Mouse (Mus musculus): Measurements from ENCODE around the gene Ncoa7. TPM values are rescaled to one million over a fixed set of nuclear protein-coding genes. Genes with fewer than 3 reads are reported as not detected.

The Ncoa7 gene
- polyA plus RNA-seq, 1 experiment from 2014 or later = 14.4 TPM

DNA sequence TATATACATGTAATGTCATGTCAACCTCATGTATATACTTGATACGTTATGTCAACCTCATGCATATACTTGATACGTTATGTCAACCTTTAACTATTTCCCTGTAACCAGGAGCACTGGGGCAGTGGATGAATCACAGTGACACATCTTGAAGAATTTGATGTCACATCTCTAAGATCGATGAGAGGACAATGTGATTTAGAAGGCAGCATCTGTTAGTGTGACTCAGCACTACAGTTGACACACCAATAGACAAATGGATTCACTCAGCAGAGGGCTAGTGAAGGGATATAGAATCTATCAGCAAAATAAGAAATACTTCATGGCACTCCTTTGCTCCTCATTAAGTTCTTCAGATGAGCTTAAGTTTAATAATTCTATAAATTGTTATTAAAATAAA, 116.3 kb downstream of the Ncoa7 start:
- Histone ChIP-seq H3K36me3 (ENCODE audit: control insufficient read depth, insufficient read depth, low read length) (peaks cover 2% of the 10 kb centered on the region; the same call in 1 of the 2 replicates), H3K27ac (ENCODE audit: low read length) (no peak overlapping the region), H3K9me3 (ENCODE audit: control insufficient read depth, low read depth, low read length) (no peaks in the 10 kb centered on the region), H3K4me1 (ENCODE audit: control insufficient read depth, insufficient read depth, low read length) (no peaks in the 10 kb centered on the region), H3K9ac (replicated peaks; ENCODE audit: low read depth, low read length) (no peak overlapping the region), H3K4me3 (ENCODE audit: low read depth, low read length) (no peak overlapping the region), H3K4me2 (replicated peaks; ENCODE audit: low read depth, low read length) (no peak overlapping the region), H3K27me3 (ENCODE audit: control insufficient read depth, insufficient read depth, low read length) (no peaks in the 10 kb centered on the region)
- no peak for ATAC-seq (ENCODE audit: insufficient number of reproducible peaks, insufficient read depth, low FRiP score, low read depth)
- 94% methylated on average over 3 of the region's 3 CpGs for whole genome bisulfite sequencing

GRCm38 (mm10) chr10:30683449-30683848, 119.7 kb downstream of the Ncoa7 start:
- H3K36me3 ChIP-seq (ENCODE audit: control insufficient read depth, insufficient read depth, low read length) = no peaks in the 10 kb centered on the region
- H3K27me3 ChIP-seq (ENCODE audit: control insufficient read depth, insufficient read depth, low read length) = no peaks in the 10 kb centered on the region
- no peak for ATAC-seq (ENCODE audit: insufficient number of reproducible peaks, insufficient read depth, low FRiP score, low read depth)
- H3K4me1 ChIP-seq (ENCODE audit: control insufficient read depth, insufficient read depth, low read length) = no peaks in the 10 kb centered on the region
- H3K9ac ChIP-seq (replicated peaks; ENCODE audit: low read depth, low read length) = no peak overlapping the region
- WGBS = 80% methylated on average over 4 of the region's 4 CpGs
- H3K4me3 ChIP-seq (ENCODE audit: low read depth, low read length) = no peak overlapping the region
- H3K9me3 ChIP-seq (ENCODE audit: control insufficient read depth, low read depth, low read length) = no peaks in the 10 kb centered on the region
- no peak overlapping the region for H3K27ac ChIP-seq (ENCODE audit: low read length)
- H3K4me2 ChIP-seq (replicated peaks; ENCODE audit: low read depth, low read length) = no peak overlapping the region

DNA sequence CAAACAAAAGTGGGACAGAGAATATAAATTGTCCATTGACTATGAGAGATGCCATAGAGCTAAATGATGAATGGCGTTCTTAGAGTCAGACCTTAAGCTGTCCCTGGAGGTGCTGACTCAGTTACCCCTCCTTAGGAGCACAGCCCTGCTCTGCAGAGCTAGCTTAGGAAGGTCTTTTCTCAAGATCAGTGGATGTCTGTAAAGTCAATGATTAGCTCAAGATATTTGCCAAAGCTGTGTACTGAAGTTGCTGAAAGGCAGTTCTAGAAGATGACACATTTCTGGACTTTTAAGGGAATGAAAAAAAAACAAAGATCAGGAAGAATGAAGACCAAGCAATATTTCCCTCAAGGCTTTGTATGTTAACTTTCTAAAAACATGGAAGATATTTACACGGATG, 123.4 kb downstream of the Ncoa7 start:
- WGBS = 90% methylated on average over 2 of the region's 2 CpGs

GRCm38 (mm10) chr10:30678051-30678450, 125.1 kb downstream of the Ncoa7 start:
- Histone ChIP-seq H3K9ac (replicated peaks; ENCODE audit: low read depth, low read length) (no peak overlapping the region), H3K36me3 (ENCODE audit: control insufficient read depth, insufficient read depth, low read length) (no peaks in the 10 kb centered on the region), H3K9me3 (ENCODE audit: control insufficient read depth, low read depth, low read length) (no peaks in the 10 kb centered on the region), H3K4me2 (replicated peaks; ENCODE audit: low read depth, low read length) (no peak overlapping the region), H3K4me1 (ENCODE audit: control insufficient read depth, insufficient read depth, low read length) (no peaks in the 10 kb centered on the region), H3K27me3 (ENCODE audit: control insufficient read depth, insufficient read depth, low read length) (no peaks in the 10 kb centered on the region), H3K4me3 (ENCODE audit: low read depth, low read length) (no peak overlapping the region), H3K27ac (ENCODE audit: low read length) (no peak overlapping the region)
- WGBS = 60% methylated on average over 2 of the region's 2 CpGs
- no peak for ATAC-seq (ENCODE audit: insufficient number of reproducible peaks, insufficient read depth, low FRiP score, low read depth)

More for the DNA sequence above, 123.4 kb downstream of the Ncoa7 start:
- Histone ChIP-seq H3K36me3 (ENCODE audit: control insufficient read depth, insufficient read depth, low read length) (no peaks in the 10 kb centered on the region), H3K27me3 (ENCODE audit: control insufficient read depth, insufficient read depth, low read length) (no peaks in the 10 kb centered on the region), H3K27ac (ENCODE audit: low read length) (no peak overlapping the region), H3K4me3 (ENCODE audit: low read depth, low read length) (no peak overlapping the region), H3K4me1 (ENCODE audit: control insufficient read depth, insufficient read depth, low read length) (no peaks in the 10 kb centered on the region), H3K9ac (replicated peaks; ENCODE audit: low read depth, low read length) (no peak overlapping the region), H3K4me2 (replicated peaks; ENCODE audit: low read depth, low read length) (no peak overlapping the region), H3K9me3 (ENCODE audit: control insufficient read depth, low read depth, low read length) (no peaks in the 10 kb centered on the region)
- no peak for ATAC-seq (ENCODE audit: insufficient number of reproducible peaks, insufficient read depth, low FRiP score, low read depth)

DNA sequence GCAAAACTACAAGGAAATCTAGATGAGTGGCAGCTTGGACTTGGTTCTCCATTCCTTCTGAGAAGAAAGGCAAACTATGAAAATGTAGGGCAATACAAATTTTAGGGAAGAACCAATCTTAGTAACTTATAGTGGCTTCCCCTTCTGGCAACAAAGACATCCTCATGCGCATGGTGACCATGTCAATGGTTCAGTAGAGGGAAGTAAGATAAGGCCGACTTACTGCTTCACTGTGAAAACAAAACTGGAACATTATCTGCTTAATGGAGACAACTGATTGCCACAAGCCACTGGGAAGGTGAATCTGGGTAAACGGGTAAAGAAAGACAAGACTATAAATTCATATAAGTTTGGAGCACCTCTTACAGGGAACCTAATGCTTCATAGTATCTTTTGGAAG, 128.3 kb downstream of the Ncoa7 start:
- Histone ChIP-seq H3K4me3 (ENCODE audit: low read depth, low read length) (no peak overlapping the region), H3K27ac (ENCODE audit: low read length) (no peak overlapping the region), H3K9me3 (ENCODE audit: control insufficient read depth, low read depth, low read length) (no peaks in the 10 kb centered on the region), H3K9ac (replicated peaks; ENCODE audit: low read depth, low read length) (no peak overlapping the region), H3K27me3 (ENCODE audit: control insufficient read depth, insufficient read depth, low read length) (no peaks in the 10 kb centered on the region), H3K4me2 (replicated peaks; ENCODE audit: low read depth, low read length) (no peak overlapping the region), H3K4me1 (ENCODE audit: control insufficient read depth, insufficient read depth, low read length) (no peaks in the 10 kb centered on the region), H3K36me3 (ENCODE audit: control insufficient read depth, insufficient read depth, low read length) (no peaks in the 10 kb centered on the region)
- 89% methylated on average over 3 of the region's 3 CpGs for WGBS
- no peak for ATAC-seq (ENCODE audit: insufficient number of reproducible peaks, insufficient read depth, low FRiP score, low read depth)

DNA sequence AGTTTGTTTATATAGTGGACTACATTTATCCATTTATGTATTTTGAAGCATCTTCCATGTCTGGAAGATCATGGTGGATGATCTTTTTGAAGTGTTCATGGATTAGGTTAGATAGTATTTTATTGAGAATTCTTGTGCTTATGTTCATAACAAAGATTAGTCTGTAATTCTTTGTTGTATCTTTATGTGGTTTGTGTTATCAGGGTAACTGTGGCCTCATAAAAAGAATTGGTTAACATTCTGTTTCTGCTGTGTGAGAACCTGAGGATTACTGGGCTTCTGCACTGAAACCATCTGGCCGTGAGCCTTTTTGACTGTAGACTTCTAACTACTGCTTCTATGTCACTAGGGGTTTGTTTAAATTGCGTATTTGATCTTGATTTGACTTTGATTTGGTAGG, 136.5 kb downstream of the Ncoa7 start:
- WGBS = 92% methylated on average over 2 of the region's 2 CpGs
- no peaks in the 10 kb centered on the region for H3K4me1 ChIP-seq (ENCODE audit: control insufficient read depth, insufficient read depth, low read length)
- no peaks in the 10 kb centered on the region for H3K27me3 ChIP-seq (ENCODE audit: control insufficient read depth, insufficient read depth, low read length)
- H3K4me3 ChIP-seq (ENCODE audit: low read depth, low read length) = no peak overlapping the region
- H3K9ac ChIP-seq (replicated peaks; ENCODE audit: low read depth, low read length) = no peak overlapping the region
- H3K9me3 ChIP-seq (ENCODE audit: control insufficient read depth, low read depth, low read length) = no peaks in the 10 kb centered on the region
- no peak overlapping the region for H3K27ac ChIP-seq (ENCODE audit: low read length)
- no peak overlapping the region for H3K4me2 ChIP-seq (replicated peaks; ENCODE audit: low read depth, low read length)
- ATAC-seq (ENCODE audit: insufficient number of reproducible peaks, insufficient read depth, low FRiP score, low read depth) = no peak
- no peaks in the 10 kb centered on the region for H3K36me3 ChIP-seq (ENCODE audit: control insufficient read depth, insufficient read depth, low read length)

GRCm38 (mm10) chr10:30660564-30661328, 142.4 kb downstream of the Ncoa7 start:
- no peaks in the 10 kb centered on the region for H3K9me3 ChIP-seq (ENCODE audit: control insufficient read depth, low read depth, low read length)
- no peak overlapping the region for H3K27ac ChIP-seq (ENCODE audit: low read length)
- H3K36me3 ChIP-seq (ENCODE audit: control insufficient read depth, insufficient read depth, low read length) = no peaks in the 10 kb centered on the region
- no peak overlapping the region for H3K4me3 ChIP-seq (ENCODE audit: low read depth, low read length)
- no peak overlapping the region for H3K9ac ChIP-seq (replicated peaks; ENCODE audit: low read depth, low read length)
- no peak overlapping the region for H3K4me2 ChIP-seq (replicated peaks; ENCODE audit: low read depth, low read length)
- 83% methylated on average over 6 of the region's 6 CpGs for WGBS
- H3K4me1 ChIP-seq (ENCODE audit: control insufficient read depth, insufficient read depth, low read length) = peaks cover 2% of the 10 kb centered on the region; the same call in 1 of the 2 replicates
- H3K27me3 ChIP-seq (ENCODE audit: control insufficient read depth, insufficient read depth, low read length) = no peaks in the 10 kb centered on the region
- no peak for ATAC-seq (ENCODE audit: insufficient number of reproducible peaks, insufficient read depth, low FRiP score, low read depth)

- 0 out of 2 replicates have a peak, but pooled peaks have one; percentile 33 for ATAC-seq (ENCODE audit: insufficient number of reproducible peaks, insufficient read depth, low FRiP score, low read depth)
- 16% methylated on average over 5 of the region's 5 CpGs for WGBS
- H3K9ac ChIP-seq (replicated peaks; ENCODE audit: low read depth, low read length) = no peak overlapping the region
- no peak overlapping the region; the same call in 1 of the 2 replicates for H3K27ac ChIP-seq (ENCODE audit: low read length)
- H3K36me3 ChIP-seq (ENCODE audit: control insufficient read depth, insufficient read depth, low read length) = peaks cover 7% of the 10 kb centered on the region; the same call in 1 of the 2 replicates
- H3K27me3 ChIP-seq (ENCODE audit: control insufficient read depth, insufficient read depth, low read length) = no peaks in the 10 kb centered on the region
- peak overlapping the region; percentile 5; the same call in 1 of the 2 replicates for H3K4me3 ChIP-seq (ENCODE audit: low read depth, low read length)
- peak overlapping the region; percentile 35 for H3K4me2 ChIP-seq (replicated peaks; ENCODE audit: low read depth, low read length)
- no peaks in the 10 kb centered on the region for H3K9me3 ChIP-seq (ENCODE audit: control insufficient read depth, low read depth, low read length)
- H3K4me1 ChIP-seq (ENCODE audit: control insufficient read depth, insufficient read depth, low read length) = peaks cover 9% of the 10 kb centered on the region; the same call in 1 of the 2 replicates
Measured at GRCm38 (mm10) chr10:30655655-30656054, 147.5 kb downstream of the Ncoa7 start.

Measured in stomach, embryonic 14.5 days (tissue).